Mouse (Mus musculus) urinary bladder, postnatal 4 days (tissue): Measurements from ENCODE around the gene Matn1.

Experiments
- DNase-seq, 2 experiments: peaks; one replicate each; pipeline ENCODE4 v3.0.0; 2021 to 2022; ENCODE audit warnings: low spot score in 2 of 2

Matn1 gene

DNA sequence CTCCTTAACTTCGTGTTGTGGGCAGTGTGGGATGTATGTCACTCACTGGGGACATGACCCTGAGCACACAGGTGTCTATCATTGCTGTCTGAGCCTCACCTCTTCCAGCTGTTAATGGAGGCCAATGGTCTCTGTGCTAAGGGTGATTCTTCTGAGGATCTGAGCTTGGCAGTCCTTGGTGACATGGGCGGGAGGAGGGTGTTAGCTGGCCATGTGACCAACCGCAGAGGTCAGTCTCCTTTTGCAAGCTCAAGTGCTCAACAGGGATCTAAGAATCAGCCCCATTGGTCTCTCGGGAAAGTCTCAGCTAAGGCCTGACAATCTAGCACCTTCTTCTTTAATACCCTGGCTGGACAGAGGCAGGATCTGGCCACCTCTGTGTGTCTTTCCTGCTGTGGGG lies 26.6 kb upstream of the Matn1 start:
- no peak for DNase-seq

DNA sequence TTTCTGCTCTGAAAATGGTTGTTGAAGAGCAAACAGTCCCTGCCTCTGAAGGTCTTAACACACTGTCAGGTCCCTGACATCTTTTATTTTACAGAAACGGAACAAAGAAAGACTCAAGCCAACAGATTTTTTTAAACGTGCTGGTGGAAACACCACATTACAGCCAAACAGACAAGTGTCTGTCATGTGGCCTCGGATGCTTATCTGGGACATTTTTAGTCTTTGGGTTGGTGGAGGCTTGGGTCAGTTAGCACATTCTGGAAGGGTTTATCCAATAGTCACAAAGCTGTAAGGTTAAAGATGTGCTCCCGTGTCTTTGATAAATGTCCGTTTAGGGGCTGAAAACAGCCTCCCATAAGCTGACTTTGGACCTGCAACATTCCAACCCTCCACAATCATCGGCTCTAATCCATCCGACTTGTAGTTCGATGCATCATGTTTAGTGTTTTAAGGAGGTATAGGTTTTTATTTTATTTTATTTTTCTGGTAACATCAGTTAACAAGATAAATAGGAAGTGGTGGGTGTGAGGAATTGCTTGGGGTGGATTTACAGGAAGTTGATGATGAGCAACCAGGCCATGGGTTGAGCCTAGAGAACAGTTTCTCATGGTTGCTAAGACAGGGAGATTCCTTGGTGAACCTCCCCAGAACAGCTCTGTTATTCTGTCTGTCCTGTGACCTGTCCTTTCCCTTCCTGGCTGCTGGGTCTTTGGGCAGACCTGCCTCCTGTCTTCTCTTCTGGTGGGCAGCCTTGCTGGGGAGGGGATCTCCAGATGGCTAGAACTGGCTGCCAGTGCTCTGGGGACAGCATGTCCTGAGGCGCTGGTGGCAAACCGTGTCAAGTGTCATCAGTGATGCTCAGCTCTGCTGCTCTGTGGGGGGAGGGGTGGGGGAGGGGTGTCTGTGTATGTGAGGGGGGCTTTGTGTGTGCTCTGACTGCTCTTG lies 25.1 kb upstream of the Matn1 start:
- DNase-seq, result no peak

DNA sequence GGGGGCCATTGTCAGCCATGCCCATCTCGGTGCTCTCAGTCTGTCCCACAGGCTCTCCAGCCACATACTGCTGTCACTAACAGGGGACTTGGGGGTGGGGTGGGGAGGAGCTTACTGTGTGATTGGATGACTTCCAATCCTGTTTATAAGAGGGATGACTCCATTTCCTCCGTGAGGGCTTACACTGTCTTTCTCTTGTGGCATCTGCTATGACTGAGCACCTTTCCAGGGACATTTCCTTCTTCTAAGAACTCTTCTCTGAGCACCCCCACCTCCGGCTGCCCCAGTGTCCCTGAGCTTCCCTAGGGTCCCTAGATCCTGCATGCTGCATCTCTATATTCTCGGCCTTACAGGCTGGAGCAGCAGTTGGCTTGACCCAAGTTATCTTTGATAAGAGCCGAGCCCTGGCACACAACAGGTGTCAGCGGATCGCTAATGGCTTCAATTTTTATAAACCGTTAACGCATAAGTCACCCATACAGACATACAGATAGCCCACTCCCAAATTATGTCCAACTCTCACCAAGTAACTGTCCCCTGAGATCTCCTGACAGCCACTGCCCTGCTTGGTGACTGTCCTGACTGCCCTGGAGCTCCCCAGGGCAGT lies 24.3 kb upstream of the Matn1 start:
- DNase-seq, result no peak

- no peak for DNase-seq
Observed at GRCm38 (mm10) chr4:130920951-130921693, 23.1 kb upstream of the Matn1 start.

- DNase-seq, result no peak
Observed at GRCm38 (mm10) chr4:130921986-130922385, 22.2 kb upstream of the Matn1 start.

- no peak for DNase-seq
Observed at GRCm38 (mm10) chr4:130926274-130926673, 17.9 kb upstream of the Matn1 start.

- no peak for DNase-seq
Observed at GRCm38 (mm10) chr4:130927821-130928220, 16.4 kb upstream of the Matn1 start.

DNA sequence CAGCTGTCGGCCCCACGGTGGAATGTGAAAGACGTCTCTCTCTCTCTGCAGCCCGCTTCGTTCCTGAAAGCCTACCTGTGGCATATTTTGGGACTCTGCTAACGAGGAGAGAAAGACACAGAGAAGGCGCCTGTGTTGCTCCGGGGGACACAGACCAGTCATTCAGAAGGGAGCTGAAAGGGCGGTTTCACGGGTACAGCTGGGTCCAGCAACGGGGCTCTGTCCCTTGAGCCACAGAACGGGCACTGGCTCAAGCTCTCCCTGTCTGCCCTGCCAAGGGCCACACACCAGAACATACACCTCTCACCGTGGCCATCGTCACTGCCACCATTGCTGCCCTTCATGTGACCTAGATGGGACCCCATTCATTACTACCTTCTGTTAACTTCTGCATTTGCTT lies 1.5 kb upstream of the Matn1 start:
- DNase-seq, result no peak

DNA sequence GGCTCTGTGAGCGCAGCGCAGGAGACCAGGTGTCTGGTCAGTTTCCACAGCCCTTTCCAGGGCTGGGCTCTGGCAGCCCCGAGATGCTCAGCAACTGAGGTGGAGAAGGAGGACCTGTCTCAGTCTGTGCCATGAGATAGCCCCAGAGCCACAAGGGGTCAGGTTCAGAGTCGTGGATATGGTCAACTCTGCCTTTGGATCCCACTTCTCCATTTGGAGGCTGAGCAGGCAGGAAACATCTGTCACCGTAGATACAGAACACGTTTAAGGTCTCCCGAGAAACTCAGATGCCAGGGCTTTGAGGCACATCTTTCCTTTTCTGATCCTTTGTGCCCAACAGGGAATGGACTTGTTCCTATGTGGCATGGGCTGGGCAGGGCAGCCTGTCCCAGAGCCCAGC lies 594 bp downstream of the Matn1 start:
- no peak for DNase-seq

- no peak for DNase-seq
Observed at GRCm38 (mm10) chr4:130947094-130947647, 3.0 kb downstream of the Matn1 start.

- no peak for DNase-seq
Observed at GRCm38 (mm10) chr4:130949821-130950384, 5.7 kb downstream of the Matn1 start.

GRCm38 (mm10) chr4:130952531-130952930 lies 8.3 kb downstream of the Matn1 start:
- DNase-seq, result no peak

GRCm38 (mm10) chr4:130957156-130957555 lies 13.0 kb downstream of the Matn1 start:
- DNase-seq, result no peak

GRCm38 (mm10) chr4:130958812-130959211 lies 14.6 kb downstream of the Matn1 start:
- no peak for DNase-seq

DNA sequence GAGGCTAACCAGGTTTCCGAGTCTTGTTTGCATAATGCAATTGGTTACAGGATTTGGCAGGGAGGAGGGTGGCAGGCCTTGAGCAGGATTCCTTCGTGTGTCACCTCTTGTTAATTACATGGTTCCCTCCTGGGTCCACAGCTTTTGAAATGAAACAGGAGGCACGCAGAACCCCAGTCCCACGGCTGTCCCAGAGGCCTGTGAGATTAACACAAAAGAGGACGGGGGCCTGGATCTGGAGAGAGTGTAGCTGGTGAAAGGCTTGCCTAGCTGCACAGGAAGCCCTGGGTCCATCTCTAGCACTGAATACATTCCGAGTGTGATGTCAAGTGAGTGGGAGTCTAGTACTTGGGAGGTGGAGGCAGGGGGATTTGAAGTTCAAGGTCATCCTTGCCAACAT lies 15.5 kb downstream of the Matn1 start:
- no peak for DNase-seq

DNA sequence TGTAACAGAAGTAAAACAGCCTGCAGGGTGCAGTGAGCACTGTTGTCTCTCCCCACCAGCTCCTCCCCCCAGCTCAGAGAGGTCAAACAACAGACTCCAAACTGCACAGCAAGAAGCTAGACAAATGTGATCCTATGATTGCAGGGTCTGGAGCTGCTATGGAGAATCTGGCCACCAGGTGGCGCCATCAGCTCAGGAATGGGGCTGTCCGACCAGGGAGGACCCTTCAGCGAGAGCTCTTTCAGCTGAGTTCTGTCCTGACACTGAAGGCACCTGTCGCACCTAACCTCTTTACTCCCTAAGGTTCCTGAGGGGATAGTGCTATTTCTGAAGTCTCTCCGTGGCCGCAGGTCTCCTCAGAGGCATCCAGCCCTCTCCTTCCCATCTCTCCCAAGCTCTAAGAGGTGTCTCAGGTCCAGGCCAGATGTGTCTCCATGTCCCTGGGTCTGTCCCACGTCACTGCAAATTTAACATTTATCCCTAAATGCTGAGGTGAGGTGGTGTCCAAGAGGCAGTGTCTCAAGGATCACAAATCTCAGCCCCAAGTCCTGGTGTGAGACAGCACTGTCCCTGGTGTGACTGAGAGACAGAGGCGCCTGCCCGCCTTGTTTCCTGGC lies 16.0 kb downstream of the Matn1 start:
- DNase-seq, result peak; percentile 67 to 87

DNA sequence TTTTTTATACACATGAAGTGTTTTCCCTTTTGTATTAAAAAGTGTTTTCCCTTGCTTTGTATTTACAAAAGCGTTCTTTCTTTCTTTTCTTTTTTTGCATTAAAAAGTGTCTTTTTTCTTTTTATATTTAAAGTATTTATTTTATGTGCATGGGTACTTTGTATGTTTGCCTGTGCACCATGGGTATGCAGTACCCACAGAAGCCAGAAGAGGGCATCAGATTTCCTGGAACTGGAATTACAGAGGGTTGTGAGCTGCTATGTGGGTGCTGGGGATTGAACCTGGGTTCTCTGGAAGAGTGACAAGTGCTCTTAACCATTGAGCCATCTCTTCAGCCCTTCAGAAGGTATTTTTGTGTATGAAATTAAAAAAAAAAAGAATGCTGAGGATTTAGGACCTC lies 27.1 kb downstream of the Matn1 start:
- DNase-seq, result no peak

DNA sequence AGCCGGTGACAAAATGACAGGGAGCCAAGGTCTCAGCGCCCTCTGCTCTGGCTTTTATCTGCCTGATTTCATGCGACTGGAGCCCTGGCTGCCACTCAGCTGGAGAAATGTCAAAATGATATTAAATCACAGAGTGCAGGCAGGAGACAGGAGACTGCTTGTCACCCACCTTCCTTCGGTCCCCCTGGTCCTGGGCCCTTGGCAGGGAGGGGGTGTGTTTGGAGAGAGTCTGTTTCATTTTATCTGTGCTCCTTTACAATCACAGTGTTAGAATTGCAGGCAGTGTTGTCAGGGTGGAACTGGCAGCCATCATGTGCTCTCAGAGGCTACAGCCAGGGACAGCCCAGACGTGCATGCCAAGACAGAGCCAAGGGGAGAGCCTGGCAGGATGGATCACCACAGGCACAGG lies 28.2 kb downstream of the Matn1 start:
- DNase-seq, result no peak

- no peak for DNase-seq
Observed at GRCm38 (mm10) chr4:130973332-130974263, 29.4 kb downstream of the Matn1 start.

- DNase-seq, result no peak
Observed at GRCm38 (mm10) chr4:130978981-130979380, 34.8 kb downstream of the Matn1 start.
